Mouse (Mus musculus): ENCODE results near the gene Hoxc6. TPM values are rescaled to one million over a fixed set of nuclear protein-coding genes. Genes with fewer than 3 reads are reported as not detected.

Gene Hoxc6
- polyA plus RNA-seq, 1 experiment from 2014 or later: not detected

- ATAC-seq (ENCODE audit: insufficient read depth) (no peak), DNase-seq (peak; percentile 52)
- Histone ChIP-seq H3K27ac (ENCODE audit: low read depth) (no peak overlapping the region), H3K9me3 (ENCODE audit: low read depth, low read length) (no peaks in the 10 kb centered on the region), H3K9ac (no peak overlapping the region), H3K4me2 (peak overlapping the region; percentile 18), H3K4me1 (ENCODE audit: insufficient read depth) (no peaks in the 10 kb centered on the region), H3K4me3 (ENCODE audit: low read depth, low read length) (no peak overlapping the region), H3K27me3 (ENCODE audit: insufficient read depth, low read length) (peaks cover 96% of the 10 kb centered on the region), H3K36me3 (ENCODE audit: insufficient read depth) (no peaks in the 10 kb centered on the region)
- no peak for TF ChIP-seq CTCF (IDR thresholded peaks at IDR 0.05; ENCODE audit: low read depth)
- 3% methylated on average over 26 of the region's 26 CpGs for WGBS
These were observed 34.9 kb downstream of the Hoxc6 start for GRCm38 (mm10) chr15:103032646-103033575.

DNA sequence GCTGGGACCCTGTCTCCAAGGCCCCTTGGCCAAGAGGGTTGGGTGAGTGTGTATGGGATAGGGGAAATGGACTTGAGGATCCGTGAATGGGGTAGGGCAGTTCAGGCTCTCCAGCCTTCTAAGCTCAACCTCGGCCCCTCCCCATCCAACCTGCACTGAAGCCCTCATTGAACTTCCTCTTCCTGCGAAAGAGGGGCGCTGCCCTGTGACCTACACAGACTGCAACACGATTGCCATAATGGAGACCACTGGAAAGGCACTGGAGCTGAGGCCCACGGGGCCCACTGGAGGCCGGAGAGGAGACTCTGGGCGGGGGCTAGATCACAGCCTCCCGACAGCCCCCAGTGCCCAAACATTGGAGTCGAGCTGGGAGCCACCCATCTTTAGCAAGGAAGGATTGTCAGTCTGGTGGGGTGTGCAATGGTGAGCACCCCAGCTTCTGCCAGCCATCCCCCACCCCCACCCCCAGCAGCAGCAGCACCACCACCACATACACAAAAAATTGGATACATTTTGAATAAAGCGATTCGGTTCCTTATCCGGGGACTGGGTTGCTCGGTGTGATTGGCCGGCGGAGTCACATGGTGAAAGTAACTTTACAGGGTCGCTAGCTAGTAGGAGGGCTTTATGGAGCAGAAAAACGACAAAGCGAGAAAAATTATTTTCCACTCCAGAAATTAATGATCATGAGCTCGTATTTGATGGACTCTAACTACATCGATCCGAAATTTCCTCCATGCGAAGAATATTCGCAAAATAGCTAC, 36.2 kb downstream of the Hoxc6 start:
- Histone ChIP-seq H3K4me3 (ENCODE audit: low read depth, low read length) (peak overlapping the region; percentile 51), H3K4me2 (peak overlapping the region; percentile 72), H3K27me3 (ENCODE audit: insufficient read depth, low read length) (peaks cover 95% of the 10 kb centered on the region), H3K27ac (ENCODE audit: low read depth) (no peak overlapping the region), H3K9ac (peak overlapping the region; percentile 52), H3K9me3 (ENCODE audit: low read depth, low read length) (no peaks in the 10 kb centered on the region), H3K4me1 (ENCODE audit: insufficient read depth) (no peaks in the 10 kb centered on the region), H3K36me3 (ENCODE audit: insufficient read depth) (no peaks in the 10 kb centered on the region)
- peak; percentile 79 for ATAC-seq (ENCODE audit: insufficient read depth)
- no peak for TF ChIP-seq CTCF (IDR thresholded peaks at IDR 0.05; ENCODE audit: low read depth)
- peak; percentile 74 for DNase-seq
- under 1% methylated on average over 24 of the region's 24 CpGs for WGBS

- DNase-seq (no peak), ATAC-seq (ENCODE audit: insufficient read depth) (peak; percentile 67)
- Histone ChIP-seq H3K4me1 (ENCODE audit: insufficient read depth) (no peaks in the 10 kb centered on the region), H3K4me2 (peak overlapping the region; percentile 72), H3K36me3 (ENCODE audit: insufficient read depth) (no peaks in the 10 kb centered on the region), H3K4me3 (ENCODE audit: low read depth, low read length) (peak overlapping the region; percentile 51), H3K9ac (peak overlapping the region; percentile 52), H3K27ac (ENCODE audit: low read depth) (no peak overlapping the region), H3K27me3 (ENCODE audit: insufficient read depth, low read length) (peaks cover 94% of the 10 kb centered on the region), H3K9me3 (ENCODE audit: low read depth, low read length) (no peaks in the 10 kb centered on the region)
- under 1% methylated on average over 34 of the region's 34 CpGs for WGBS
- TF ChIP-seq CTCF (IDR thresholded peaks at IDR 0.05; ENCODE audit: low read depth): no peak
These were observed 36.9 kb downstream of the Hoxc6 start for GRCm38 (mm10) chr15:103034807-103035547.

- H3K36me3 ChIP-seq (ENCODE audit: insufficient read depth): no peaks in the 10 kb centered on the region
- peak overlapping the region; percentile 72 for H3K4me2 ChIP-seq
- TF ChIP-seq CTCF (IDR thresholded peaks at IDR 0.05; ENCODE audit: low read depth): no peak
- DNase-seq: no peak
- WGBS: under 1% methylated on average over 14 of the region's 14 CpGs
- H3K9me3 ChIP-seq (ENCODE audit: low read depth, low read length): no peaks in the 10 kb centered on the region
- no peak for ATAC-seq (ENCODE audit: insufficient read depth)
- H3K4me1 ChIP-seq (ENCODE audit: insufficient read depth): no peaks in the 10 kb centered on the region
- H3K27ac ChIP-seq (ENCODE audit: low read depth): no peak overlapping the region
- peak overlapping the region; percentile 50; the same call in 1 of the 2 replicates for H3K9ac ChIP-seq
- peak overlapping the region; percentile 51 for H3K4me3 ChIP-seq (ENCODE audit: low read depth, low read length)
- H3K27me3 ChIP-seq (ENCODE audit: insufficient read depth, low read length): peaks cover 92% of the 10 kb centered on the region
These were observed 37.5 kb downstream of the Hoxc6 start for GRCm38 (mm10) chr15:103035548-103035881.

- Histone ChIP-seq H3K4me2 (no peak overlapping the region), H3K36me3 (ENCODE audit: insufficient read depth) (no peaks in the 10 kb centered on the region), H3K9ac (no peak overlapping the region), H3K9me3 (ENCODE audit: low read depth, low read length) (no peaks in the 10 kb centered on the region), H3K4me3 (ENCODE audit: low read depth, low read length) (no peak overlapping the region), H3K27me3 (ENCODE audit: insufficient read depth, low read length) (peaks cover 92% of the 10 kb centered on the region), H3K4me1 (ENCODE audit: insufficient read depth) (no peaks in the 10 kb centered on the region), H3K27ac (ENCODE audit: low read depth) (no peak overlapping the region)
- WGBS: 28% methylated on average over 1 of the region's 1 CpGs
- no peak for ATAC-seq (ENCODE audit: insufficient read depth)
- DNase-seq: no peak
- TF ChIP-seq CTCF (IDR thresholded peaks at IDR 0.05; ENCODE audit: low read depth): no peak
These were observed 39.5 kb downstream of the Hoxc6 start for GRCm38 (mm10) chr15:103037579-103037978.

DNA sequence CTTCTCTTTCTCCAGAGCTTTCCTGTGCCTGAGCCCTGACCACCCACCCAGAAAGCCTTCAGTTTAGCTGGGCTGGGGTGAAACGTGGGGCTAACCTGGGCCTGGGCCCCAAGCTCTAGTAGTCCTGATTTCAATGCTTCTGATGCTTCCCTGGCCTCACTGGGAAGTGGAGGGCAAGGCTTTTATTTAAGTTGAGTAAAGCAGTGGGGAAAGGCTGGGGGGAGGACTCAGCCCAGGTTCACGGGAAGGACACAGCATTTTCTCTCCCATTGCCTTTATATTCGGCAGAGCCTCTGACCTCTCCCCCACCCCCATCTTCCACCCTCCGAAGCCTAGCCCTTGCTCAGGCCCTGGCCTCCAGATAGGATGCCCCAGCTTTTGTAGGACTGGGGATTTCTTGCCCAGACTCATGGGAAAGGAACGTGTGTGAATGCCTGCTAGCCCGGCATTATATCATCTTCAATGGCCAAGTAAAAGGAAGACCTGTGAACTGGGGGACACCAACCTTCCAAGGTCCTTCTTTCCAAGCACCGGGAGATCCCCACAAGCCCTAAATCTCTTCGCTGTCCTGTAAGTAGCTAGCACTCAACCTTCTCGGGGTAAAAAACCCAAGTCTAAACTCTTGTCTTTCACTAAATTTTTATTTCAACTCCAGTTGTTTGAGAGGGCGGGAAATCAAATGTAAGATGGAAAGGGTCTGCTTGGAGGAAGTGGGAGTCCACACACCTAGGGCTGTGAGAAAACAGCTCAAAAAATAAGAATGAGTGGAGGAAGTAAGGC, 40.8 kb downstream of the Hoxc6 start:
- DNase-seq (no peak), ATAC-seq (ENCODE audit: insufficient read depth) (no peak)
- no peak overlapping the region for H3K4me3 ChIP-seq (ENCODE audit: low read depth, low read length)
- no peaks in the 10 kb centered on the region for H3K36me3 ChIP-seq (ENCODE audit: insufficient read depth)
- no peaks in the 10 kb centered on the region for H3K4me1 ChIP-seq (ENCODE audit: insufficient read depth)
- no peak for TF ChIP-seq CTCF (IDR thresholded peaks at IDR 0.05; ENCODE audit: low read depth)
- no peak overlapping the region for H3K27ac ChIP-seq (ENCODE audit: low read depth)
- H3K9ac ChIP-seq: no peak overlapping the region
- no peak overlapping the region for H3K4me2 ChIP-seq
- H3K27me3 ChIP-seq (ENCODE audit: insufficient read depth, low read length): peaks cover 89% of the 10 kb centered on the region
- no peaks in the 10 kb centered on the region for H3K9me3 ChIP-seq (ENCODE audit: low read depth, low read length)
- 34% methylated on average over 10 of the region's 10 CpGs for WGBS
